Mouse (Mus musculus) midbrain, embryonic 10.5 days (tissue): ENCODE results near the gene Ppp4r3a. TPM values are rescaled to one million over a fixed set of nuclear protein-coding genes. Genes with fewer than 3 reads are reported as not detected.
A peak's percentile ranks its signal among the peaks of the same experiment; 100 is the strongest.

Experiments used
- DNase-seq: peaks from one replicate; pipeline ENCODE4 v3.0.0-alpha.2; 2017; ENCODE audit warnings: low spot score
- H3K27ac ChIP-seq: fragments of 300-500 bp; sonication (generic); replicated peaks from 2 replicates; pipeline ENCODE4 v1.5.1; 2016; ENCODE audit warnings: mild to moderate bottlenecking
- H3K27me3 ChIP-seq: fragments of 300-500 bp; sonication (generic); 2 replicates; pipeline ENCODE4 v1.6.1; 2016; ENCODE audit warnings: low read depth, mild to moderate bottlenecking; ENCODE audit not compliant: poor library complexity, severe bottlenecking
- H3K36me3 ChIP-seq: fragments of 300-500 bp; sonication (generic); 2 replicates; pipeline ENCODE4 v1.6.1; 2016; ENCODE audit warnings: mild to moderate bottlenecking, moderate library complexity
- H3K4me1 ChIP-seq: fragments of 300-500 bp; sonication (generic); 2 replicates; pipeline ENCODE4 v1.6.1; 2016
- H3K4me3 ChIP-seq: fragments of 300-500 bp; sonication (generic); 2 replicates; pipeline ENCODE4 v1.5.1; 2016; ENCODE audit warnings: mild to moderate bottlenecking, moderate library complexity
- H3K9me3 ChIP-seq: fragments of 300-500 bp; sonication (generic); replicated peaks from 2 replicates; pipeline ENCODE4 v1.6.1; 2016; ENCODE audit warnings: mild to moderate bottlenecking
- WGBS: fragments of 180-500 bp; shearing (Covaris S2); methylation state at CpG from one replicate; pipeline ENCODE4 v1.1.7; 2016; 5-methylcytosine and 5-hydroxymethylcytosine counted together
- polyA plus RNA-seq: library from polyadenylated mRNA; unstranded; fragments of >200 nt; fragmentation: Nextera tagmentation; extraction: Ambion mirVana; gene quantifications from 2 replicates; pipeline ENCODE4 v1.2.1, GENCODE M21; 2016

Gene Ppp4r3a
- polyA plus RNA-seq, 1 experiment from 2014 or later = 51.5 TPM

- H3K27me3 ChIP-seq = peaks cover 8% of the 10 kb centered on the region; the same call in 1 of the 2 replicates
- DNase-seq = no peak
- peak overlapping the region; percentile 77 for H3K4me3 ChIP-seq
- 53% methylated on average over 7 of the region's 7 CpGs for WGBS
- peaks cover 35% of the 10 kb centered on the region for H3K36me3 ChIP-seq
- peaks cover 68% of the 10 kb centered on the region for H3K4me1 ChIP-seq
- H3K9me3 ChIP-seq = no peaks in the 10 kb centered on the region
- peak overlapping the region; percentile 99 for H3K27ac ChIP-seq
These were observed 57.0 kb downstream of the Ppp4r3a start for GRCm38 (mm10) chr12:101026518-101026917.

GRCm38 (mm10) chr12:101026025-101026424 is 57.5 kb downstream of the Ppp4r3a start:
- no peak for DNase-seq
- Histone ChIP-seq H3K9me3 (no peaks in the 10 kb centered on the region), H3K27ac (no peak overlapping the region), H3K36me3 (peaks cover 40% of the 10 kb centered on the region), H3K4me1 (peaks cover 71% of the 10 kb centered on the region), H3K27me3 (peaks cover 8% of the 10 kb centered on the region; the same call in 1 of the 2 replicates), H3K4me3 (0 out of 2 replicates have a peak overlapping the region, but pooled peaks have one; percentile 7)
- WGBS = 84% methylated on average over 4 of the region's 4 CpGs

GRCm38 (mm10) chr12:101025379-101025778 is 58.1 kb downstream of the Ppp4r3a start:
- Histone ChIP-seq H3K4me3 (no peak overlapping the region), H3K9me3 (no peaks in the 10 kb centered on the region), H3K4me1 (peaks cover 75% of the 10 kb centered on the region), H3K36me3 (peaks cover 47% of the 10 kb centered on the region), H3K27me3 (peaks cover 8% of the 10 kb centered on the region; the same call in 1 of the 2 replicates), H3K27ac (0 out of 2 replicates have a peak overlapping the region, but pooled peaks have one; percentile 28)
- 71% methylated on average over 7 of the region's 7 CpGs for WGBS
- no peak for DNase-seq

- Histone ChIP-seq H3K36me3 (peaks cover 52% of the 10 kb centered on the region), H3K4me1 (peaks cover 81% of the 10 kb centered on the region), H3K9me3 (no peaks in the 10 kb centered on the region; the same call in 1 of the 2 replicates), H3K4me3 (no peak overlapping the region), H3K27ac (no peak overlapping the region), H3K27me3 (peaks cover 8% of the 10 kb centered on the region; the same call in 1 of the 2 replicates)
- 70% methylated on average over 8 of the region's 8 CpGs for WGBS
- DNase-seq = no peak
These were observed 58.7 kb downstream of the Ppp4r3a start for GRCm38 (mm10) chr12:101024824-101025223.

GRCm38 (mm10) chr12:101023143-101023542 is 60.4 kb downstream of the Ppp4r3a start:
- H3K9me3 ChIP-seq = no peaks in the 10 kb centered on the region; the same call in 1 of the 2 replicates
- H3K4me1 ChIP-seq = peaks cover 93% of the 10 kb centered on the region
- no peak for DNase-seq
- peaks cover 8% of the 10 kb centered on the region; the same call in 1 of the 2 replicates for H3K27me3 ChIP-seq
- H3K36me3 ChIP-seq = peaks cover 57% of the 10 kb centered on the region
- no peak overlapping the region for H3K4me3 ChIP-seq
- H3K27ac ChIP-seq = no peak overlapping the region
- 84% methylated on average over 11 of the region's 11 CpGs for WGBS

- H3K4me1 ChIP-seq = peaks cover 93% of the 10 kb centered on the region
- no peak for DNase-seq
- WGBS = 93% methylated on average over 8 of the region's 8 CpGs
- no peaks in the 10 kb centered on the region; the same call in 1 of the 2 replicates for H3K9me3 ChIP-seq
- no peak overlapping the region for H3K27ac ChIP-seq
- no peak overlapping the region for H3K4me3 ChIP-seq
- H3K36me3 ChIP-seq = peaks cover 59% of the 10 kb centered on the region
- H3K27me3 ChIP-seq = peaks cover 8% of the 10 kb centered on the region; the same call in 1 of the 2 replicates
These were observed 61.1 kb downstream of the Ppp4r3a start for GRCm38 (mm10) chr12:101022353-101022752.

GRCm38 (mm10) chr12:101021484-101022226 is 61.8 kb downstream of the Ppp4r3a start:
- Histone ChIP-seq H3K9me3 (no peaks in the 10 kb centered on the region; the same call in 1 of the 2 replicates), H3K4me3 (no peak overlapping the region), H3K27me3 (0 out of 2 replicates have a peak, but pooled peaks cover 8% of the 10 kb centered on the region), H3K27ac (peak overlapping the region; percentile 13; the same call in 1 of the 2 replicates), H3K36me3 (peaks cover 66% of the 10 kb centered on the region), H3K4me1 (peaks cover 93% of the 10 kb centered on the region)
- DNase-seq = no peak
- 80% methylated on average over 9 of the region's 9 CpGs for WGBS

- 92% methylated on average over 15 of the region's 15 CpGs for WGBS
- peaks cover 63% of the 10 kb centered on the region for H3K36me3 ChIP-seq
These were observed 63.1 kb downstream of the Ppp4r3a start for GRCm38 (mm10) chr12:101020210-101021015.

GRCm38 (mm10) chr12:101019443-101019842 is 64.1 kb downstream of the Ppp4r3a start:
- no peaks in the 10 kb centered on the region for H3K27me3 ChIP-seq
- peaks cover 93% of the 10 kb centered on the region for H3K4me1 ChIP-seq
- peaks cover 61% of the 10 kb centered on the region for H3K36me3 ChIP-seq
- 89% methylated on average over 7 of the region's 7 CpGs for WGBS
- no peak overlapping the region for H3K4me3 ChIP-seq
- no peak for DNase-seq
- no peak overlapping the region for H3K27ac ChIP-seq
- no peaks in the 10 kb centered on the region; the same call in 1 of the 2 replicates for H3K9me3 ChIP-seq

More at GRCm38 (mm10) chr12:101020210-101021015, 63.1 kb downstream of the Ppp4r3a start:
- DNase-seq = no peak
- Histone ChIP-seq H3K27me3 (no peaks in the 10 kb centered on the region), H3K9me3 (no peaks in the 10 kb centered on the region; the same call in 1 of the 2 replicates), H3K4me3 (no peak overlapping the region), H3K27ac (no peak overlapping the region), H3K4me1 (peaks cover 93% of the 10 kb centered on the region)

- DNase-seq = no peak
- WGBS = 64% methylated on average over 5 of the region's 5 CpGs
- Histone ChIP-seq H3K36me3 (peaks cover 59% of the 10 kb centered on the region), H3K4me1 (peaks cover 93% of the 10 kb centered on the region), H3K27me3 (no peaks in the 10 kb centered on the region), H3K9me3 (no peaks in the 10 kb centered on the region; the same call in 1 of the 2 replicates), H3K27ac (peak overlapping the region; percentile 73; the same call in 1 of the 2 replicates), H3K4me3 (no peak overlapping the region)
These were observed 64.5 kb downstream of the Ppp4r3a start for GRCm38 (mm10) chr12:101019031-101019430.

- Histone ChIP-seq H3K27ac (peak overlapping the region; percentile 73), H3K4me3 (peak overlapping the region; percentile 11; the same call in 1 of the 2 replicates), H3K36me3 (peaks cover 49% of the 10 kb centered on the region), H3K9me3 (no peaks in the 10 kb centered on the region; the same call in 1 of the 2 replicates), H3K4me1 (peaks cover 93% of the 10 kb centered on the region), H3K27me3 (no peaks in the 10 kb centered on the region)
- WGBS = 24% methylated on average over 6 of the region's 6 CpGs
- no peak for DNase-seq
These were observed 65.5 kb downstream of the Ppp4r3a start for GRCm38 (mm10) chr12:101017971-101018371.

GRCm38 (mm10) chr12:101016412-101016928 is 67.0 kb downstream of the Ppp4r3a start:
- Histone ChIP-seq H3K27me3 (no peaks in the 10 kb centered on the region), H3K27ac (0 out of 2 replicates have a peak overlapping the region, but pooled peaks have one; percentile 2), H3K36me3 (peaks cover 34% of the 10 kb centered on the region), H3K4me3 (no peak overlapping the region), H3K4me1 (peaks cover 94% of the 10 kb centered on the region), H3K9me3 (no peaks in the 10 kb centered on the region; the same call in 1 of the 2 replicates)
- WGBS = 42% methylated on average over 5 of the region's 5 CpGs
- no peak for DNase-seq
